Mouse (Mus musculus): ENCODE measurements around the gene Zfp26. TPM values are rescaled to one million over a fixed set of nuclear protein-coding genes. Genes with fewer than 3 reads are reported as not detected.

Gene Zfp26
- total RNA-seq, 2 experiments from 2014 or later, result 30.9 to 31.5 TPM

GRCm38 (mm10) chr9:20384532-20385342, 75.2 kb downstream of the Zfp26 start, which contains the start of gene Zfp560:
Gene Zfp560, minus strand, starts transcription at chr9:20385177.
- peak; percentile 86 to 94 for DNase-seq (ENCODE audit: extremely low spot score in 1 of 2, low spot score in 2 of 2)
- intact Hi-C loops (cut with DNase I), result no loop called here

- intact Hi-C loops (cut with DNase I), result no loop called here
- DNase-seq (ENCODE audit: extremely low spot score in 1 of 2, low spot score in 2 of 2), result no peak
These were observed 76.3 kb downstream of the Zfp26 start for GRCm38 (mm10) chr9:20383659-20384058.

Other genes with a start within 250 kb of the Zfp26 start
- gene Olfr871, start 248.0 kb downstream of the Zfp26 start, total RNA-seq (2021), result not detected
- not detected for gene Olfr872, start 223.0 kb downstream of the Zfp26 start, total RNA-seq (2021)
- gene Olfr39, start 177.8 kb downstream of the Zfp26 start, total RNA-seq (2021), result not detected
- not detected for gene Olfr873, start 161.6 kb downstream of the Zfp26 start, total RNA-seq (2021)
- not detected for gene Olfr18, start 124.1 kb downstream of the Zfp26 start, total RNA-seq (2021)
- 10 to 100 TPM; 13.5 to 15.5 TPM for gene Zfp560, start 75.0 kb downstream of the Zfp26 start, total RNA-seq (2021)
- gene Zfp426, start 32.6 kb upstream of the Zfp26 start, total RNA-seq (2021), result 10 to 100 TPM; 30.0 to 33.5 TPM
- 10 to 100 TPM; 54.4 to 56.7 TPM for gene Zfp266, start 61.3 kb upstream of the Zfp26 start, total RNA-seq (2021)
- 10 to 100 TPM; 33.9 to 35.9 TPM for gene Zfp846, start 121.1 kb upstream of the Zfp26 start, total RNA-seq (2021)
- gene Ubl5, start 182.7 kb upstream of the Zfp26 start, total RNA-seq (2021), result 100 to 1,000 TPM; 326 to 331 TPM
- gene Fbxl12, start 184.6 kb upstream of the Zfp26 start, total RNA-seq (2021), result 10 to 100 TPM; 18.0 to 19.5 TPM
- gene Pin1, start 191.9 kb upstream of the Zfp26 start, total RNA-seq (2021), result 10 to 100 TPM; 38.7 to 40.0 TPM

All from left cerebral cortex, postnatal 10 days (tissue).